Mouse (Mus musculus) heart, embryonic 15.5 days (tissue): ENCODE measurements around the gene Ubd. TPM values are rescaled to one million over a fixed set of nuclear protein-coding genes. Genes with fewer than 3 reads are reported as not detected.

Experiments
- ATAC-seq: fragments of 200-750 bp; cut with Nextera tagmentation; replicated peaks from 2 replicates; pipeline ENCODE4 v1.8.0; 2017; ENCODE audit warnings: low read depth, moderate TSS enrichment; ENCODE audit not compliant: insufficient number of reproducible peaks, insufficient read depth, low FRiP score
- H3K27ac ChIP-seq: fragments of 300-500 bp; sonication (generic); 2 replicates; pipeline ENCODE4 v1.5.1; 2015; ENCODE audit warnings: mild to moderate bottlenecking, inconsistent platforms
- H3K27me3 ChIP-seq: fragments of 300-500 bp; sonication (generic); 2 replicates; pipeline ENCODE4 v1.6.1; 2015; ENCODE audit warnings: inconsistent platforms
- H3K36me3 ChIP-seq: fragments of 300-500 bp; sonication (generic); 2 replicates; pipeline ENCODE4 v1.6.1; 2015; ENCODE audit warnings: mild to moderate bottlenecking, inconsistent platforms
- H3K4me1 ChIP-seq: fragments of 300-500 bp; sonication (generic); replicated peaks from 2 replicates; pipeline ENCODE4 v1.6.1; 2015; ENCODE audit warnings: inconsistent platforms
- H3K4me2 ChIP-seq: fragments of 300-500 bp; sonication (generic); 2 replicates; pipeline ENCODE4 v1.6.1; 2015; ENCODE audit warnings: inconsistent platforms, mild to moderate bottlenecking, moderate library complexity
- H3K4me3 ChIP-seq: fragments of 300-500 bp; sonication (generic); 2 replicates; pipeline ENCODE4 v1.5.1; 2015; ENCODE audit warnings: mild to moderate bottlenecking, inconsistent platforms
- H3K9ac ChIP-seq: fragments of 300-500 bp; sonication (generic); 2 replicates; pipeline ENCODE4 v1.6.1; 2015; ENCODE audit warnings: mild to moderate bottlenecking, inconsistent platforms
- H3K9me3 ChIP-seq: fragments of 300-500 bp; sonication (generic); replicated peaks from 2 replicates; pipeline ENCODE4 v1.6.1; 2016; ENCODE audit warnings: inconsistent platforms
- WGBS: fragments of 180-500 bp; shearing (Covaris S2); methylation state at CpG from one replicate; pipeline ENCODE4 v1.1.7; 2015; ENCODE audit warnings: mixed read lengths; 5-methylcytosine and 5-hydroxymethylcytosine counted together
- polyA plus RNA-seq: library from polyadenylated mRNA; unstranded; fragments of >200 nt; fragmentation: Nextera tagmentation; extraction: Ambion mirVana; gene quantifications from 2 replicates; pipeline ENCODE4 v1.2.1, GENCODE M21; 2015

The Ubd gene
- 0.35 and 2.7 TPM in 2 replicates for polyA plus RNA-seq

- H3K4me3 ChIP-seq = no peak within 1 kb of the TSS
- H3K9me3 ChIP-seq = no peaks in the 10 kb centered on the region
- no peak within 1 kb of the TSS for H3K27ac ChIP-seq
- peaks cover 40% of the 10 kb centered on the region for H3K27me3 ChIP-seq
- peaks cover 11% of the 10 kb centered on the region for H3K4me1 ChIP-seq
- H3K9ac ChIP-seq = no peak within 1 kb of the TSS
- ATAC-seq = no peak
- H3K4me2 ChIP-seq = no peak within 1 kb of the TSS
- no peaks in the 10 kb centered on the region for H3K36me3 ChIP-seq
- 80% methylated on average over 2 of the region's 2 CpGs for WGBS
These were observed at the start of gene Ubd for GRCm38 (mm10) chr17:37193656-37194055. Gene Ubd (plus strand): TSS chr17:37193892.

- no peak for ATAC-seq
- Histone ChIP-seq H3K4me1 (no peaks in the 10 kb centered on the region), H3K27ac (no peak within 1 kb of the TSS)
These were observed 32.3 kb upstream of the Ubd start, which contains the start of gene Olfr93 for GRCm38 (mm10) chr17:37161394-37161793. Gene Olfr93 (minus strand): TSS chr17:37161494.

GRCm38 (mm10) chr17:37185474-37185873, 8.2 kb upstream of the Ubd start:
- 28% methylated on average over 6 of the region's 6 CpGs for WGBS
- ATAC-seq = no peak
- Histone ChIP-seq H3K4me1 (no peaks in the 10 kb centered on the region), H3K27ac (no peak overlapping the region), H3K36me3 (no peaks in the 10 kb centered on the region), H3K4me3 (no peak overlapping the region), H3K9ac (no peak overlapping the region), H3K27me3 (no peaks in the 10 kb centered on the region), H3K9me3 (no peaks in the 10 kb centered on the region), H3K4me2 (no peak overlapping the region)

More at GRCm38 (mm10) chr17:37161394-37161793, 32.3 kb upstream of the Ubd start, which contains the start of gene Olfr93:
- H3K4me2 ChIP-seq = no peak within 1 kb of the TSS
- H3K9ac ChIP-seq = no peak within 1 kb of the TSS
- no peaks in the 10 kb centered on the region for H3K36me3 ChIP-seq
- no peak within 1 kb of the TSS for H3K4me3 ChIP-seq
- no peaks in the 10 kb centered on the region for H3K27me3 ChIP-seq
- no peaks in the 10 kb centered on the region for H3K9me3 ChIP-seq

- Histone ChIP-seq H3K27ac (no peak overlapping the region), H3K9ac (no peak overlapping the region), H3K4me1 (no peaks in the 10 kb centered on the region), H3K9me3 (no peaks in the 10 kb centered on the region), H3K36me3 (no peaks in the 10 kb centered on the region), H3K4me3 (no peak overlapping the region), H3K27me3 (peaks cover 10% of the 10 kb centered on the region), H3K4me2 (no peak overlapping the region)
- ATAC-seq = no peak
- 30% methylated on average over 2 of the region's 2 CpGs for WGBS
These were observed 3.0 kb upstream of the Ubd start for GRCm38 (mm10) chr17:37190711-37191110.

- Histone ChIP-seq H3K4me1 (peaks cover 11% of the 10 kb centered on the region), H3K27ac (no peak overlapping the region), H3K4me3 (no peak overlapping the region), H3K4me2 (no peak overlapping the region), H3K27me3 (peaks cover 33% of the 10 kb centered on the region), H3K9me3 (no peaks in the 10 kb centered on the region), H3K36me3 (no peaks in the 10 kb centered on the region), H3K9ac (no peak overlapping the region)
- ATAC-seq = no peak
These were observed 660 bp upstream of the Ubd start for GRCm38 (mm10) chr17:37193032-37193431.

- H3K36me3 ChIP-seq = no peaks in the 10 kb centered on the region
- no peak overlapping the region for H3K27ac ChIP-seq
- peaks cover 48% of the 10 kb centered on the region for H3K27me3 ChIP-seq
- no peak for ATAC-seq
- H3K4me3 ChIP-seq = no peak overlapping the region
- 81% methylated on average over 5 of the region's 5 CpGs for WGBS
- H3K4me2 ChIP-seq = no peak overlapping the region
- no peaks in the 10 kb centered on the region for H3K9me3 ChIP-seq
- H3K4me1 ChIP-seq = peaks cover 11% of the 10 kb centered on the region
- H3K9ac ChIP-seq = no peak overlapping the region
These were observed 1.1 kb downstream of the Ubd start for GRCm38 (mm10) chr17:37194782-37195181.

GRCm38 (mm10) chr17:37196845-37197724, 3.4 kb downstream of the Ubd start:
- H3K4me2 ChIP-seq = peak overlapping the region; percentile 93
- peak overlapping the region; percentile 55 for H3K4me3 ChIP-seq
- no peak overlapping the region for H3K27ac ChIP-seq
- H3K9me3 ChIP-seq = no peaks in the 10 kb centered on the region
- peaks cover 55% of the 10 kb centered on the region for H3K27me3 ChIP-seq
- under 1% methylated on average over 73 of the region's 77 CpGs for WGBS
- H3K9ac ChIP-seq = peak overlapping the region; percentile 33
- no peaks in the 10 kb centered on the region for H3K36me3 ChIP-seq
- ATAC-seq = 0 out of 2 replicates have a peak, but pooled peaks have one; percentile 22
- H3K4me1 ChIP-seq = peaks cover 11% of the 10 kb centered on the region

- ATAC-seq = no peak
- 78% methylated on average over 2 of the region's 2 CpGs for WGBS
- Histone ChIP-seq H3K27ac (no peak within 1 kb of the TSS), H3K9me3 (no peaks in the 10 kb centered on the region), H3K4me1 (peaks cover 11% of the 10 kb centered on the region), H3K27me3 (peaks cover 43% of the 10 kb centered on the region), H3K4me2 (no peak within 1 kb of the TSS), H3K36me3 (no peaks in the 10 kb centered on the region), H3K4me3 (no peak within 1 kb of the TSS), H3K9ac (no peak within 1 kb of the TSS)
These were observed 7.2 kb downstream of the Ubd start, which contains the start of gene Olfr94 for GRCm38 (mm10) chr17:37200894-37201293. Gene Olfr94 (minus strand): TSS chr17:37200994.

- no peak overlapping the region for H3K4me2 ChIP-seq
- no peak overlapping the region for H3K4me3 ChIP-seq
- H3K9ac ChIP-seq = no peak overlapping the region
- H3K27ac ChIP-seq = no peak overlapping the region
- no peaks in the 10 kb centered on the region for H3K4me1 ChIP-seq
- no peaks in the 10 kb centered on the region for H3K36me3 ChIP-seq
- H3K27me3 ChIP-seq = peaks cover 23% of the 10 kb centered on the region
- peak; percentile 22; the same call in 1 of the 2 replicates for ATAC-seq
- 0% methylated on average over 4 of the region's 4 CpGs for WGBS
- H3K9me3 ChIP-seq = no peaks in the 10 kb centered on the region
These were observed 9.7 kb downstream of the Ubd start for GRCm38 (mm10) chr17:37203206-37203916.

GRCm38 (mm10) chr17:37203917-37204236, 10.2 kb downstream of the Ubd start:
- no peak for ATAC-seq

GRCm38 (mm10) chr17:37210884-37211768, 17.4 kb downstream of the Ubd start:
- no peak overlapping the region for H3K9ac ChIP-seq
- no peak for ATAC-seq
- peak overlapping the region; percentile 17 for H3K4me3 ChIP-seq
- H3K4me2 ChIP-seq = peak overlapping the region; percentile 55
- 11% methylated on average over 40 of the region's 40 CpGs for WGBS
- H3K4me1 ChIP-seq = peaks cover 5% of the 10 kb centered on the region; the same call in 1 of the 2 replicates
- H3K27ac ChIP-seq = no peak overlapping the region
- H3K36me3 ChIP-seq = no peaks in the 10 kb centered on the region
- peaks cover 26% of the 10 kb centered on the region for H3K27me3 ChIP-seq
- no peaks in the 10 kb centered on the region for H3K9me3 ChIP-seq

More at GRCm38 (mm10) chr17:37203917-37204236, 10.2 kb downstream of the Ubd start:
- H3K9ac ChIP-seq = no peak overlapping the region
- no peaks in the 10 kb centered on the region for H3K4me1 ChIP-seq
- H3K36me3 ChIP-seq = no peaks in the 10 kb centered on the region
- H3K27ac ChIP-seq = no peak overlapping the region
- no peaks in the 10 kb centered on the region for H3K9me3 ChIP-seq
- H3K27me3 ChIP-seq = peaks cover 17% of the 10 kb centered on the region
- no peak overlapping the region for H3K4me3 ChIP-seq
- 30% methylated on average over 3 of the region's 3 CpGs for WGBS
- no peak overlapping the region for H3K4me2 ChIP-seq
